12 mouse cellular contexts compared by ENCODE assay signal in the genomic region with DNA sequence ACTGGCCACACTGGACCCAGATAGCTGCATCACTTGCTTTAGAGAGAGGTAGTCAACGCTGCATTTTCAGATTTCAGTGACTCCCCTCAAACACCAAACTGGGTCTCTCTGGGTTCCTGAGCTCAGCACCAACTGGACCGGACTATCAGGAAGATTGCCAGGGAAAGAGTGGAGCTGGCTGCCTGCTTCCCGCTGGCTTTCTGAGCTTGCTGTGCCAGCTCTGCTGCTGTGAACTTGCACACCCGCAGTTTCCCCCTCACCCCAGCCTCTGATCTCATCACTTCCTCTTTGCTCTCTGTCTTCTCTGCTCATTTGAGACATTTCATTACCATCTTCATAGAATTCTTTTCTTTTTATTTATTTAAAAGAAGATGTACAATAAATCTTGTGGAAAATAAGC. TPM values are rescaled to one million over a fixed set of nuclear protein-coding genes. Genes with fewer than 3 reads are reported as not detected.
DNase-seq lines count a peak whose midpoint lies in the region; ATAC-seq and TF ChIP-seq lines count a peak whose summit lies in the region.
"Had no signal": no experiment of that assay in that cellular context is flagged by ENCODE, and none has a peak within 500 bp of the region (broad histone marks: within the 10 kb centered on the region; RNA-seq: fewer than 3 reads in every experiment).

No protein-coding gene starts in this region.

- no peak overlapping the region for H3K9ac ChIP-seq in forebrain, embryonic 14.5 days (ENCODE audit: low read length)
- H3K9ac ChIP-seq in hindbrain, embryonic 12.5 days, result no peak overlapping the region
- H3K9ac ChIP-seq: hindbrain, embryonic 15.5 days had no signal

- WGBS in thymus, adult 2 months, result 26% methylated on average over 4 of the region's 4 CpGs
- WGBS in forebrain, embryonic 14.5 days, result 75% methylated on average over 4 of the region's 4 CpGs
- WGBS in hindbrain, embryonic 12.5 days, result 83% methylated on average over 4 of the region's 4 CpGs

- no peak for TF ChIP-seq POLR2A in thymus, adult 2 months (IDR thresholded peaks at IDR 0.05; ENCODE audit: control insufficient read depth, extremely low read depth, insufficient read depth, low read length, poor library complexity)

- H3K4me2 ChIP-seq in forebrain, embryonic 14.5 days (ENCODE audit: low read length), result no peak overlapping the region
- no peak overlapping the region for H3K4me2 ChIP-seq in hindbrain, embryonic 12.5 days (replicated peaks)
- H3K4me2 ChIP-seq: hindbrain, embryonic 15.5 days had no signal

- intact Hi-C loops in left cerebral cortex, postnatal 4 days (cut with DNase I), result loop anchor here (5.0 kb wide), 1 partner anchor 136 kb away; no protein-coding TSS in a partner anchor
- intact Hi-C loops in left cerebral cortex, postnatal 36 days (cut with DNase I), result no loop called here

- ATAC-seq in forebrain, embryonic 14.5 days, result no peak
- ATAC-seq in hindbrain, embryonic 12.5 days (ENCODE audit: low FRiP score), result no peak

- H3K27ac ChIP-seq in thymus, adult 2 months (ENCODE audit: control insufficient read depth, insufficient read depth, low read length), result no peak overlapping the region
- no peak overlapping the region for H3K27ac ChIP-seq in forebrain, embryonic 14.5 days (ENCODE audit: low read depth, low read length)
- H3K27ac ChIP-seq in hindbrain, embryonic 12.5 days, result no peak overlapping the region
- H3K27ac ChIP-seq: hindbrain, embryonic 15.5 days had no signal

- H3K4me3 ChIP-seq in thymus, adult 2 months (ENCODE audit: control insufficient read depth, insufficient read depth, low read length), result no peak overlapping the region
- no peak overlapping the region for H3K4me3 ChIP-seq in forebrain, embryonic 14.5 days (ENCODE audit: low read depth, low read length)
- no peak overlapping the region for H3K4me3 ChIP-seq in hindbrain, embryonic 12.5 days
- H3K4me3 ChIP-seq: hindbrain, embryonic 15.5 days had no signal

- H3K4me1 ChIP-seq in thymus, adult 2 months (replicated peaks; ENCODE audit: control insufficient read depth, insufficient read depth, low read length), result peaks cover 10% of the 10 kb centered on the region
- peaks cover 4% of the 10 kb centered on the region; the same call in 1 of the 2 replicates for H3K4me1 ChIP-seq in forebrain, embryonic 14.5 days (ENCODE audit: control insufficient read depth, insufficient read depth, low read length)
- no peaks in the 10 kb centered on the region for H3K4me1 ChIP-seq in hindbrain, embryonic 12.5 days
- H3K4me1 ChIP-seq: hindbrain, embryonic 15.5 days had no signal

- DNase-seq in left cerebral cortex, postnatal 4 days, result peak; percentile 20
- no peak for DNase-seq in left cerebral cortex, adult 18-20 months (ENCODE audit: low spot score in 2 of 2)
- DNase-seq in Muller cell, postnatal 12 days (ENCODE audit: inconsistent ontology term), result peak; percentile 54
- DNase-seq in cerebellum, postnatal 36 days, result peak; percentile 43 to 45
- peak; percentile 52 for DNase-seq in thymus, adult 2 months
- no peak for DNase-seq in left cerebral cortex, postnatal 36 days (ENCODE audit: low spot score in 2 of 2)
- DNase-seq in forebrain, embryonic 14.5 days (ENCODE audit: low spot score), result no peak
- DNase-seq: right cerebral cortex, postnatal 14 days had no signal

- no peaks in the 10 kb centered on the region for H3K9me3 ChIP-seq in forebrain, embryonic 14.5 days (replicated peaks; ENCODE audit: control insufficient read depth, low read length)
- H3K9me3 ChIP-seq in hindbrain, embryonic 12.5 days (replicated peaks), result no peaks in the 10 kb centered on the region
- H3K9me3 ChIP-seq: hindbrain, embryonic 15.5 days had no signal

- TF ChIP-seq CTCF in thymus, adult 2 months (IDR thresholded peaks at IDR 0.05; ENCODE audit: borderline replicate concordance, control insufficient read depth, extremely low read depth, insufficient read depth, low read length, poor library complexity), result no peak

- no peaks in the 10 kb centered on the region for H3K36me3 ChIP-seq in thymus, adult 2 months (ENCODE audit: control insufficient read depth, insufficient read depth, low read length)
- H3K36me3 ChIP-seq in forebrain, embryonic 14.5 days (ENCODE audit: control insufficient read depth, insufficient read depth, low read length), result no peaks in the 10 kb centered on the region
- no peaks in the 10 kb centered on the region for H3K36me3 ChIP-seq in hindbrain, embryonic 12.5 days
- H3K36me3 ChIP-seq: hindbrain, embryonic 15.5 days had no signal

- no peaks in the 10 kb centered on the region for H3K27me3 ChIP-seq in thymus, adult 2 months (ENCODE audit: control insufficient read depth, insufficient read depth, low read length)
- H3K27me3 ChIP-seq in forebrain, embryonic 14.5 days (replicated peaks; ENCODE audit: control insufficient read depth, insufficient read depth, low read length), result no peaks in the 10 kb centered on the region
- no peaks in the 10 kb centered on the region for H3K27me3 ChIP-seq in hindbrain, embryonic 12.5 days
- H3K27me3 ChIP-seq: hindbrain, embryonic 15.5 days had no signal

RNA-seq across cellular contexts. Expression of a gene that starts 44.2 kb away (rescaled TPM):
- total RNA-seq in left cerebral cortex, postnatal 4 days (2021), result 100 to 1,000 TPM in 1 of 2 experiments, 10 to 100 TPM in 1; 85.8 to 101 TPM
- total RNA-seq in left cerebral cortex, adult 18-20 months (2021), result 10 to 100 TPM; 65.7 to 71.1 TPM
- 20.5 and 21.6 TPM in 2 replicates for polyA plus RNA-seq in thymus, adult 2 months (2012; rRNA removed)
- total RNA-seq in left cerebral cortex, postnatal 36 days (2021), result 10 to 100 TPM; 64.6 to 73.1 TPM
- polyA plus RNA-seq in forebrain, embryonic 14.5 days (2014; fragmentation: Nextera tagmentation; extraction: Ambion mirVana), result 39.8 and 42.3 TPM in 2 replicates
- 54.1 and 58.4 TPM in 2 replicates for polyA plus RNA-seq in hindbrain, embryonic 12.5 days (2016; fragmentation: Nextera tagmentation; extraction: Ambion mirVana)

RNA-seq across cellular contexts. Expression of a gene that starts 51.1 kb away (rescaled TPM):
- total RNA-seq in left cerebral cortex, postnatal 4 days (2021), result not detected
- total RNA-seq in left cerebral cortex, adult 18-20 months (2021), result not detected
- polyA plus RNA-seq in thymus, adult 2 months (2012; rRNA removed), result not detected in 2 replicates
- total RNA-seq in left cerebral cortex, postnatal 36 days (2021), result not detected
- polyA plus RNA-seq in forebrain, embryonic 14.5 days (2014; fragmentation: Nextera tagmentation; extraction: Ambion mirVana), result not detected in 2 replicates
- not detected in 2 replicates for polyA plus RNA-seq in hindbrain, embryonic 12.5 days (2016; fragmentation: Nextera tagmentation; extraction: Ambion mirVana)
- polyA plus RNA-seq: cortical plate, adult 2 months; hindbrain, embryonic 15.5 days; limb, embryonic 14.5 days had no signal

Comparison
In these comparisons a context has a peak if more than half of its experiments do, and no peak if none do; other contexts are left out.
1. DNase-seq: peak in left cerebral cortex, postnatal 4 days (single experiment), Muller cell, postnatal 12 days (single experiment), cerebellum, postnatal 36 days (2 of 2) and thymus, adult 2 months (single experiment); none in left cerebral cortex, adult 18-20 months (0 of 2), left cerebral cortex, postnatal 36 days (0 of 2) and forebrain, embryonic 14.5 days (single experiment).